Mouse (Mus musculus) erythroblast, adult 5-6 weeks (primary cell): ENCODE results near the gene Eif3i. TPM values are rescaled to one million over a fixed set of nuclear protein-coding genes. Genes with fewer than 3 reads are reported as not detected.
A peak's percentile ranks its signal among the peaks of the same experiment; 100 is the strongest.
"Not testable (repeated sequence)": the region's sequence is repeated elsewhere in the genome, so short reads cannot be mapped to it uniquely, and the experiment has no call there.

Experiments
- ATAC-seq: replicated peaks from 2 replicates; pipeline ENCODE4 v1.8.0; 2016; ENCODE audit warnings: moderate number of reproducible peaks, mild to moderate bottlenecking, moderate TSS enrichment, inconsistent platforms; ENCODE audit not compliant: poor library complexity, low FRiP score, severe bottlenecking
- total RNA-seq, 2 experiments: library from RNA; stranded (forward) in 1 of 2; stranded (reverse) in 1 of 2; fragments of 150-400 nt in 1 of 2; fragments of 200-764, 138-1000 nt in 1 of 2; gene quantifications; 2 replicates each; pipeline versions ENCODE4 v1.2.3 to v1.2.4; 2015 to 2017; ENCODE audit warnings: low replicate concordance in 2 of 2

Eif3i gene
- total RNA-seq, 2 experiments from 2014 or later = 50.9 to 113 TPM

- no peak for ATAC-seq
These were observed 22.8 kb downstream of the Eif3i start for GRCm38 (mm10) chr4:129577688-129578087.

GRCm38 (mm10) chr4:129576863-129577491, 23.5 kb downstream of the Eif3i start:
- ATAC-seq = peak; percentile 51; the same call in 1 of the 2 replicates

- ATAC-seq = no peak
These were observed 25.1 kb downstream of the Eif3i start for GRCm38 (mm10) chr4:129575171-129575844.

GRCm38 (mm10) chr4:129573430-129573829, 27.0 kb downstream of the Eif3i start, which contains the start of gene Lck:
Gene Lck, minus strand, starts transcription at chr4:129573641.
- ATAC-seq = no peak

GRCm38 (mm10) chr4:129573093-129573370, 27.4 kb downstream of the Eif3i start:
- no peak for ATAC-seq

GRCm38 (mm10) chr4:129572236-129573092, 28.0 kb downstream of the Eif3i start:
- ATAC-seq = no peak

GRCm38 (mm10) chr4:129571551-129572084, 28.8 kb downstream of the Eif3i start:
- no peak for ATAC-seq

GRCm38 (mm10) chr4:129570028-129570427, 30.4 kb downstream of the Eif3i start:
- no peak for ATAC-seq

GRCm38 (mm10) chr4:129568366-129568765, 32.1 kb downstream of the Eif3i start:
- ATAC-seq = no peak

- ATAC-seq = no peak
These were observed 35.3 kb downstream of the Eif3i start for GRCm38 (mm10) chr4:129565139-129565538.

- no peak for ATAC-seq
These were observed 36.7 kb downstream of the Eif3i start for GRCm38 (mm10) chr4:129563718-129564117.

GRCm38 (mm10) chr4:129561184-129561583, 39.3 kb downstream of the Eif3i start:
- no peak for ATAC-seq

- no peak for ATAC-seq
These were observed 42.0 kb downstream of the Eif3i start for GRCm38 (mm10) chr4:129558321-129558955.

- ATAC-seq = peak; percentile 71
These were observed 43.1 kb downstream of the Eif3i start for GRCm38 (mm10) chr4:129557256-129557808.

GRCm38 (mm10) chr4:129556532-129557223, 43.8 kb downstream of the Eif3i start:
- ATAC-seq = peak; percentile 84

- ATAC-seq = 0 out of 2 replicates have a peak, but pooled peaks have one; percentile 7
These were observed 44.5 kb downstream of the Eif3i start for GRCm38 (mm10) chr4:129555862-129556531.

- peak; percentile 45 for ATAC-seq
These were observed 45.0 kb downstream of the Eif3i start for GRCm38 (mm10) chr4:129555421-129555861.

GRCm38 (mm10) chr4:129554512-129554911, 45.9 kb downstream of the Eif3i start:
- ATAC-seq = not testable (repeated sequence)
